Mouse (Mus musculus) intestine, embryonic 16.5 days (tissue): ENCODE results near the gene Pwwp2b. TPM values are rescaled to one million over a fixed set of nuclear protein-coding genes. Genes with fewer than 3 reads are reported as not detected.

Experiments
- ATAC-seq: fragments of 200-750 bp; cut with Nextera tagmentation; 2 replicates; pipeline ENCODE4 v1.8.0; 2017; ENCODE audit warnings: moderate TSS enrichment, moderate library complexity
- H3K27ac ChIP-seq: fragments of 300-500 bp; sonication (generic); 2 replicates; pipeline ENCODE4 v1.5.1; 2014; ENCODE audit warnings: mild to moderate bottlenecking, low read length
- H3K27me3 ChIP-seq: fragments of 300-500 bp; sonication (generic); replicated peaks from 2 replicates; pipeline ENCODE4 v1.6.1; 2014; ENCODE audit warnings: low read length, control low read depth, mixed read lengths; ENCODE audit not compliant: control insufficient read depth, insufficient read depth
- H3K36me3 ChIP-seq: fragments of 300-500 bp; sonication (generic); 2 replicates; pipeline ENCODE4 v1.6.1; 2014; ENCODE audit warnings: low read length, control low read depth; ENCODE audit not compliant: control insufficient read depth, insufficient read depth
- H3K4me1 ChIP-seq: fragments of 300-500 bp; sonication (generic); 2 replicates; pipeline ENCODE4 v1.6.1; 2014; ENCODE audit warnings: low read length, control low read depth, mixed read lengths; ENCODE audit not compliant: control insufficient read depth, insufficient read depth
- H3K4me2 ChIP-seq: fragments of 300-500 bp; sonication (generic); 2 replicates; pipeline ENCODE4 v1.6.1; 2014; ENCODE audit warnings: low read depth, low read length, control low read depth
- H3K4me3 ChIP-seq: fragments of 300-500 bp; sonication (generic); 2 replicates; pipeline ENCODE4 v1.5.1; 2014; ENCODE audit warnings: mild to moderate bottlenecking, low read length
- H3K9ac ChIP-seq: fragments of 300-500 bp; sonication (generic); 2 replicates; pipeline ENCODE4 v1.6.1; 2014; ENCODE audit warnings: low read depth, low read length
- H3K9me3 ChIP-seq: fragments of 300-500 bp; sonication (generic); 2 replicates; pipeline ENCODE4 v1.6.1; 2016; ENCODE audit warnings: low read length, control low read depth; ENCODE audit not compliant: control insufficient read depth
- WGBS: fragments of 180-500 bp; shearing (Covaris S2); extraction: QIAGEN DNeasy Blood & Tissue Kit; methylation state at CpG from one replicate; pipeline ENCODE4 v1.1.7; 2014; 5-methylcytosine and 5-hydroxymethylcytosine counted together
- polyA plus RNA-seq: library from polyadenylated mRNA; unstranded; fragments of >200 nt; fragmentation: Nextera tagmentation; extraction: Ambion mirVana; gene quantifications from 2 replicates; pipeline ENCODE4 v1.2.1, GENCODE M21; 2015

The Pwwp2b gene
- polyA plus RNA-seq, 1 experiment from 2014 or later, result 24.3 TPM

- Histone ChIP-seq H3K9ac (peak overlapping the region; percentile 60), H3K4me2 (peak overlapping the region; percentile 31), H3K4me1 (peaks cover 22% of the 10 kb centered on the region), H3K9me3 (no peaks in the 10 kb centered on the region), H3K27me3 (no peaks in the 10 kb centered on the region), H3K4me3 (peak overlapping the region; percentile 14; the same call in 1 of the 2 replicates), H3K27ac (peak overlapping the region; percentile 93), H3K36me3 (no peaks in the 10 kb centered on the region)
- 2% methylated on average over 7 of the region's 7 CpGs for WGBS
- ATAC-seq, result peak; percentile 74
Observed at GRCm38 (mm10) chr7:139233714-139234113, 14.6 kb upstream of the Pwwp2b start.

GRCm38 (mm10) chr7:139234426-139235188 lies 13.7 kb upstream of the Pwwp2b start:
- peak overlapping the region; percentile 60 for H3K9ac ChIP-seq
- ATAC-seq, result peak; percentile 89
- WGBS, result 9% methylated on average over 18 of the region's 18 CpGs
- no peaks in the 10 kb centered on the region for H3K27me3 ChIP-seq
- H3K27ac ChIP-seq, result peak overlapping the region; percentile 93
- no peaks in the 10 kb centered on the region for H3K9me3 ChIP-seq
- H3K36me3 ChIP-seq, result no peaks in the 10 kb centered on the region
- H3K4me1 ChIP-seq, result peaks cover 22% of the 10 kb centered on the region
- H3K4me3 ChIP-seq, result 0 out of 2 replicates have a peak overlapping the region, but pooled peaks have one; percentile 18
- peak overlapping the region; percentile 48 for H3K4me2 ChIP-seq

- ATAC-seq, result no peak
- Histone ChIP-seq H3K27ac (peak overlapping the region; percentile 93), H3K9me3 (no peaks in the 10 kb centered on the region), H3K4me2 (no peak overlapping the region), H3K27me3 (no peaks in the 10 kb centered on the region), H3K4me3 (no peak overlapping the region), H3K36me3 (no peaks in the 10 kb centered on the region), H3K4me1 (peaks cover 22% of the 10 kb centered on the region), H3K9ac (no peak overlapping the region)
- 79% methylated on average over 12 of the region's 12 CpGs for WGBS
Observed at GRCm38 (mm10) chr7:139235651-139236358, 12.5 kb upstream of the Pwwp2b start.

- H3K4me3 ChIP-seq, result no peak overlapping the region
- H3K4me2 ChIP-seq, result no peak overlapping the region
- no peak for ATAC-seq
- H3K27ac ChIP-seq, result no peak overlapping the region
- no peaks in the 10 kb centered on the region for H3K27me3 ChIP-seq
- no peaks in the 10 kb centered on the region for H3K9me3 ChIP-seq
- no peak overlapping the region for H3K9ac ChIP-seq
- H3K4me1 ChIP-seq, result peaks cover 19% of the 10 kb centered on the region
- 65% methylated on average over 3 of the region's 3 CpGs for WGBS
- no peaks in the 10 kb centered on the region for H3K36me3 ChIP-seq
Observed at GRCm38 (mm10) chr7:139239432-139239831, 8.8 kb upstream of the Pwwp2b start.

GRCm38 (mm10) chr7:139246086-139246485 lies 2.2 kb upstream of the Pwwp2b start:
- ATAC-seq, result no peak
- Histone ChIP-seq H3K9ac (peak overlapping the region; percentile 35), H3K4me1 (peaks cover 47% of the 10 kb centered on the region), H3K9me3 (no peaks in the 10 kb centered on the region), H3K4me2 (no peak overlapping the region), H3K4me3 (no peak overlapping the region), H3K27ac (0 out of 2 replicates have a peak overlapping the region, but pooled peaks have one; percentile 21), H3K27me3 (no peaks in the 10 kb centered on the region), H3K36me3 (no peaks in the 10 kb centered on the region)
- WGBS, result 48% methylated on average over 5 of the region's 5 CpGs

GRCm38 (mm10) chr7:139246931-139247880 lies 1.1 kb upstream of the Pwwp2b start:
- Histone ChIP-seq H3K9ac (peak overlapping the region; percentile 77), H3K9me3 (no peaks in the 10 kb centered on the region), H3K27me3 (no peaks in the 10 kb centered on the region), H3K4me1 (peaks cover 56% of the 10 kb centered on the region), H3K4me2 (peak overlapping the region; percentile 79), H3K4me3 (peak overlapping the region; percentile 56), H3K27ac (peak overlapping the region; percentile 94), H3K36me3 (no peaks in the 10 kb centered on the region)
- peak; percentile 54 for ATAC-seq
- whole genome bisulfite sequencing, result 13% methylated on average over 38 of the region's 38 CpGs

- Histone ChIP-seq H3K9me3 (no peaks in the 10 kb centered on the region), H3K27ac (peak overlapping the region; percentile 94), H3K27me3 (no peaks in the 10 kb centered on the region), H3K4me3 (peak overlapping the region; percentile 56), H3K4me1 (peaks cover 69% of the 10 kb centered on the region), H3K36me3 (no peaks in the 10 kb centered on the region), H3K4me2 (peak overlapping the region; percentile 79), H3K9ac (peak overlapping the region; percentile 77)
- WGBS, result 2% methylated on average over 45 of the region's 45 CpGs
- no peak for ATAC-seq
Observed at GRCm38 (mm10) chr7:139248615-139249405, 528 bp downstream of the Pwwp2b start.

- peak overlapping the region; percentile 79 for H3K4me2 ChIP-seq
- peak; percentile 6 for ATAC-seq
- no peaks in the 10 kb centered on the region for H3K36me3 ChIP-seq
- H3K27me3 ChIP-seq, result no peaks in the 10 kb centered on the region
- peaks cover 69% of the 10 kb centered on the region for H3K4me1 ChIP-seq
- peak overlapping the region; percentile 77 for H3K9ac ChIP-seq
- peak overlapping the region; percentile 56 for H3K4me3 ChIP-seq
- H3K27ac ChIP-seq, result peak overlapping the region; percentile 94
- no peaks in the 10 kb centered on the region for H3K9me3 ChIP-seq
- 22% methylated on average over 6 of the region's 7 CpGs for WGBS
Observed at GRCm38 (mm10) chr7:139249406-139250210, 1.3 kb downstream of the Pwwp2b start.
